Mouse (Mus musculus): ENCODE measurements at regions not wholly inside any gene's neighbourhood (a gene's known extent, or its start where the extent isn't known, plus 50 kb on each side); places are given as distances from the start of the nearest gene placed in this dataset.
"Not testable (repeated sequence)": the region's sequence is repeated elsewhere in the genome, so short reads cannot be mapped to it uniquely, and the experiment has no call there.

- DNase-seq (ENCODE audit: low spot score in 2 of 2): no peak
These were observed 705.7 kb upstream of the Cobl start for GRCm38 (mm10) chr11:13170449-13170848.

- DNase-seq (ENCODE audit: low spot score in 2 of 2): no peak
These were observed 687.1 kb upstream of the Cobl start for GRCm38 (mm10) chr11:13151901-13152300.

- not testable (repeated sequence) for DNase-seq (ENCODE audit: low spot score in 2 of 2)
These were observed 678.0 kb upstream of the Cobl start for GRCm38 (mm10) chr11:13142721-13143120.

- DNase-seq (ENCODE audit: low spot score in 2 of 2): no peak
These were observed 662.0 kb upstream of the Cobl start for GRCm38 (mm10) chr11:13126808-13127207.

GRCm38 (mm10) chr11:13112486-13112885 is 647.7 kb upstream of the Cobl start:
- DNase-seq (ENCODE audit: low spot score in 2 of 2): peak; percentile 1 to 10
